Mouse (Mus musculus): ENCODE data around the gene Chst8. TPM values are rescaled to one million over a fixed set of nuclear protein-coding genes. Genes with fewer than 3 reads are reported as not detected.

The Chst8 gene
- total RNA-seq, 1 experiment: 2.7 TPM

DNA sequence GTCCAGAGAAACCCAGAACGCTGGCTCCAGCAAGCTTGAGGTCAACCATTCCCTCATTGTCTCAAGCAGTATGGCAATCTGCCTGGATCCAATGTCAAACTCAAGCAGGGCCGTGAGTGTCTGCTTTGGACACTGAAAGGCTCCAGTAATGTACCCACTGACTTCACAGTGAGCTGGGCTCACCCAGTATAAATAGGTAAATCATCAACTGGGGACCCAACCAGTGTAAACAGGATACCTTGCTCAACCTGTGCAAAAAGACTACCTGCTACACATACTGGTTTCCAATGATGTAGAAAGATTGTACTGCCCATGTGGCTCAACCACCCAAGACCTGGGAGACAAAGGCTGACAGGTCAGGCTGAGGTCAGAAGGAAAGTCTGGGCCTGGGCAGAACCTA lies 7.5 kb downstream of the Chst8 start:
- H3K27ac ChIP-seq (ENCODE audit: insufficient read depth, low read depth, low read length, poor library complexity, severe bottlenecking): no peak overlapping the region
- no peak overlapping the region for H3K4me3 ChIP-seq (ENCODE audit: insufficient read depth in 1 of 2, low read depth in 1 of 2, low read length in 2 of 2, poor library complexity in 1 of 2, severe bottlenecking in 1 of 2)
- H3K36me3 ChIP-seq (ENCODE audit: control insufficient read depth, insufficient read depth, low read length, poor library complexity, severe bottlenecking): no peaks in the 10 kb centered on the region
- no peak overlapping the region for H3K9ac ChIP-seq (ENCODE audit: insufficient read depth, low read depth, low read length, poor library complexity, severe bottlenecking)
- DNase-seq (ENCODE audit: low read depth, low spot score): no peak
- in situ Hi-C loops (cut with MboI; ENCODE audit: low sequenced_read_pairs in 2 of 2, unreplicated experiment in 2 of 2): no loop called here
- no peaks in the 10 kb centered on the region for H3K9me3 ChIP-seq (ENCODE audit: control insufficient read depth, insufficient read depth, low read depth, low read length)
- no peak for TF ChIP-seq ZC3H11A (IDR thresholded peaks at IDR 0.05; ENCODE audit: borderline replicate concordance, low read depth, low read length)
- no peak for TF ChIP-seq HCFC1 (IDR thresholded peaks at IDR 0.05; ENCODE audit: borderline replicate concordance, insufficient read depth, low read length)
- no peak for TF ChIP-seq CHD2 (IDR thresholded peaks at IDR 0.05; ENCODE audit: low read depth, low read length)
- TF ChIP-seq MAFK (IDR thresholded peaks at IDR 0.05; ENCODE audit: insufficient read depth, low read depth, low read length): no peak
- TF ChIP-seq ZNF384 (IDR thresholded peaks at IDR 0.05; ENCODE audit: low read depth, low read length): no peak
- peaks cover 2 to 6% of the 10 kb centered on the region in 2 experiments; a peak in 2 of 4 replicates for H3K4me1 ChIP-seq (ENCODE audit: control insufficient read depth in 2 of 2, insufficient read depth in 2 of 2, low read length in 2 of 2, poor library complexity in 1 of 2)

DNA sequence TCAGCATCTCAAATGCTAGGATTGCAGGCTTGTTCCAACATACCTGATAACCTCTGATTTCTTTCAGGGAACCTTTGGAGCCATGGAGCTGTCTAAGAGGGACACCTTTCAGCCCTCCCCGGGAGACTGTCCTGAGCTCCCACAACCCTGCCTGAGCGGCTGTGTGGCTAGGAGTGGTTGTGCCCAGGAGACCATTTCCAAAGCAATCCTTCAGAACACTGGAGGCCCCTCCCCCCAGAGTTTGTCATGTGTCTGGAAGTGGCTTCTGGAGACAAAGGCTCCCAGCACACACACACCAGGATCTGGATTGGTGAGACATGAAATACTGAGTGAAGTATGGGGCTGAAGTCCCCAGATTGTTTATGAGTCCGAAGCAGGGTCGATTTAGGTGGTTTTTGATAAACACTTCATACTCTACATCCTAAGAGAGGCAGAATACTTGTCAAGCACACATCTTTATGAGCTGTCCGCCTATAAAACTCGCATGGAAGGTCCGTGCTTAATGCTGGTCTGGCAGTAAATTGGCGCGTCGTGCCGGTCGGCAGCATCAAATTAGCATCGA lies 12.5 kb downstream of the Chst8 start:
- TF ChIP-seq ZC3H11A (IDR thresholded peaks at IDR 0.05; ENCODE audit: borderline replicate concordance, low read depth, low read length) (no peak), CHD2 (IDR thresholded peaks at IDR 0.05; ENCODE audit: low read depth, low read length) (no peak), HCFC1 (IDR thresholded peaks at IDR 0.05; ENCODE audit: borderline replicate concordance, insufficient read depth, low read length) (no peak), MAFK (IDR thresholded peaks at IDR 0.05; ENCODE audit: insufficient read depth, low read depth, low read length) (no peak), ZNF384 (IDR thresholded peaks at IDR 0.05; ENCODE audit: low read depth, low read length) (no peak)
- Histone ChIP-seq H3K27ac (ENCODE audit: insufficient read depth, low read depth, low read length, poor library complexity, severe bottlenecking) (no peak overlapping the region), H3K9ac (ENCODE audit: insufficient read depth, low read depth, low read length, poor library complexity, severe bottlenecking) (peak overlapping the region; percentile 14; the same call in 1 of the 2 replicates), H3K36me3 (ENCODE audit: control insufficient read depth, insufficient read depth, low read length, poor library complexity, severe bottlenecking) (no peaks in the 10 kb centered on the region), H3K9me3 (ENCODE audit: control insufficient read depth, insufficient read depth, low read depth, low read length) (no peaks in the 10 kb centered on the region), H3K4me1 (ENCODE audit: control insufficient read depth in 2 of 2, insufficient read depth in 2 of 2, low read length in 2 of 2, poor library complexity in 1 of 2) (peaks cover 11 to 19% of the 10 kb centered on the region in 2 experiments; a peak in 3 of 4 replicates), H3K4me3 (ENCODE audit: insufficient read depth in 1 of 2, low read depth in 1 of 2, low read length in 2 of 2, poor library complexity in 1 of 2, severe bottlenecking in 1 of 2) (no peak overlapping the region)
- DNase-seq (ENCODE audit: low read depth, low spot score): no peak
- in situ Hi-C loops (cut with MboI; ENCODE audit: low sequenced_read_pairs in 2 of 2, unreplicated experiment in 2 of 2): no loop called here

DNA sequence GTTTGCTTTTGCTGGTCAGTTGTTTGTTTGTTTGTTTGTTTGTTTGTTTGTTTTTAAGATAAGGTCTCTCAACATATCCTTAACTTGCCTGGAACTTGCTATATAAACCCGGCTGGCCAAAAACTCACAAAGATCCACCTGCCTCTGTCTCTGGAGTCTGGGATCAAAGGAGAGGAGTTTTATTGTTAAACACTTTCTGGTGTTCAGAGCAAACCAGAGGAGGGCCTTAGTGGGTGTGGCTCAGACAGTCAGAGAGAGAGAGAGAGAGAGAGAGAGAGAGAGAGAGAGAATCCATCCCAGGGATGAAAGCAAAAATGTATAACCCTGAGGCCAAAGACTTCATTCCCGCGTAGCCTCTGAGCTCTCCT lies 13.1 kb downstream of the Chst8 start:
- H3K36me3 ChIP-seq (ENCODE audit: control insufficient read depth, insufficient read depth, low read length, poor library complexity, severe bottlenecking): no peaks in the 10 kb centered on the region
- H3K9ac ChIP-seq (ENCODE audit: insufficient read depth, low read depth, low read length, poor library complexity, severe bottlenecking): no peak overlapping the region
- H3K4me3 ChIP-seq (ENCODE audit: insufficient read depth in 1 of 2, low read depth in 1 of 2, low read length in 2 of 2, poor library complexity in 1 of 2, severe bottlenecking in 1 of 2): no peak overlapping the region
- H3K4me1 ChIP-seq (ENCODE audit: control insufficient read depth in 2 of 2, insufficient read depth in 2 of 2, low read length in 2 of 2, poor library complexity in 1 of 2): peaks cover 11 to 19% of the 10 kb centered on the region in 2 experiments; a peak in 3 of 4 replicates
- H3K9me3 ChIP-seq (ENCODE audit: control insufficient read depth, insufficient read depth, low read depth, low read length): no peaks in the 10 kb centered on the region
- H3K27ac ChIP-seq (ENCODE audit: insufficient read depth, low read depth, low read length, poor library complexity, severe bottlenecking): no peak overlapping the region; the same call in 1 of the 2 replicates
- DNase-seq (ENCODE audit: low read depth, low spot score): no peak
- in situ Hi-C loops (cut with MboI; ENCODE audit: low sequenced_read_pairs in 2 of 2, unreplicated experiment in 2 of 2): no loop called here
- no peak for TF ChIP-seq CHD2 (IDR thresholded peaks at IDR 0.05; ENCODE audit: low read depth, low read length)

DNA sequence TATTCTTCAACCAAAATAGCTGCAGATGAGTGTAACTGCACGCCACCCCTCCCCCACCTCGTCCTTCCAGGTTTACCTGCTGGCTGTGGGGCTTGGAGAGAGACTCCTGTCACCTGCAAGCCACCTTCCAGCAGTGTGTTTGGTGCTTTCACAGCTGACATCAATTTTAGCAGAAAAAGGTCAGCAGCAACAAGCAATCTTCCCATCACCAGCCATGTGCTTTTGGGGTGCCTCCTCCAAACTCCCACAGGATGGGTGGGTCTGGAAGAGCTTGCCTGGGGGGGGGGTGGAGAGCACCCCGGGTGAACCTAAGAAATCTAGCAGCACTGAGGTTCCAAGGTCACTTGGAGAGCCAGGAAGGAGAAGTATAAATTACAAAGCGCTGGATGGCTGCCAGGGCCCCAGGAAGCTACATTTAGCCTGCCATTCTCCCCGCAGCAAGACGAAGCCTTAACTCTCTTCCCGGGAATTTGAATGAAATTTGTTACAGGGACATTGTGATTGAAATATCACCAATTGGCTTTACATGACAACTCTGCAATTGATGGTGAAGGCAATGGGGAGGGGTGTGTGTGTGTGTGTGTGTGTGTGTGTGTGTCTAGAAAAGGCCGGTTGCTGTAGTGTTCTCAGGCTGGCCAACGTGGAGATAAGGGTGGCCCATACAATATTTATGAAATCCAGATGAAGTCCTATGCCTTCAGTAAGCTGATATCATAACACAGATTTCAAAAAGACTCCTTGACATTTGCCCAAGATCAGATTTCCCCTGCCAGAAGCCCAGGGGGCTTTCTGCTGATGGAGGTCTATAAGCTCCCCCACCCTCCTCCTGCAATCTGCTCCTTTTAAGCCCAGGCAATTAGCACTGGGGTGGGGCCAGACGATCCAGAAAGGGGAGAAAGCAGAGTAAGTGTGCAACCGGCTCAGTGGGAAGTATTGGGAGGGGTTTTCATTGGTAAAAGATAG lies 13.8 kb downstream of the Chst8 start:
- in situ Hi-C loops (cut with MboI; ENCODE audit: low sequenced_read_pairs in 2 of 2, unreplicated experiment in 2 of 2): no loop called here
- peaks cover 11 to 19% of the 10 kb centered on the region in 2 experiments; a peak in 3 of 4 replicates for H3K4me1 ChIP-seq (ENCODE audit: control insufficient read depth in 2 of 2, insufficient read depth in 2 of 2, low read length in 2 of 2, poor library complexity in 1 of 2)
- no peaks in the 10 kb centered on the region for H3K36me3 ChIP-seq (ENCODE audit: control insufficient read depth, insufficient read depth, low read length, poor library complexity, severe bottlenecking)
- TF ChIP-seq HCFC1 (IDR thresholded peaks at IDR 0.05; ENCODE audit: borderline replicate concordance, insufficient read depth, low read length) (no peak), ZC3H11A (IDR thresholded peaks at IDR 0.05; ENCODE audit: borderline replicate concordance, low read depth, low read length) (no peak), CHD2 (IDR thresholded peaks at IDR 0.05; ENCODE audit: low read depth, low read length) (no peak), MAFK (IDR thresholded peaks at IDR 0.05; ENCODE audit: insufficient read depth, low read depth, low read length) (no peak), ZNF384 (IDR thresholded peaks at IDR 0.05; ENCODE audit: low read depth, low read length) (no peak)
- no peak overlapping the region for H3K9ac ChIP-seq (ENCODE audit: insufficient read depth, low read depth, low read length, poor library complexity, severe bottlenecking)
- no peaks in the 10 kb centered on the region for H3K9me3 ChIP-seq (ENCODE audit: control insufficient read depth, insufficient read depth, low read depth, low read length)
- DNase-seq (ENCODE audit: low read depth, low spot score): no peak
- H3K27ac ChIP-seq (ENCODE audit: insufficient read depth, low read depth, low read length, poor library complexity, severe bottlenecking): peak overlapping the region; percentile 69; the same call in 1 of the 2 replicates
- 0 out of 4 replicates have a peak overlapping the region, but pooled peaks of 1 of the 2 experiments have one; percentile 5 for H3K4me3 ChIP-seq (ENCODE audit: insufficient read depth in 1 of 2, low read depth in 1 of 2, low read length in 2 of 2, poor library complexity in 1 of 2, severe bottlenecking in 1 of 2)
